Mouse (Mus musculus) limb, embryonic 10.5 days (tissue): ENCODE measurements around the gene Zfp94. TPM values are rescaled to one million over a fixed set of nuclear protein-coding genes. Genes with fewer than 3 reads are reported as not detected.
A peak's percentile ranks its signal among the peaks of the same experiment; 100 is the strongest.

Source experiments
- DNase-seq: peaks from one replicate; pipeline ENCODE4 v3.0.0-alpha.2; 2017; ENCODE audit warnings: low spot score
- H3K27ac ChIP-seq: fragments of 300-500 bp; sonication (generic); 2 replicates; pipeline ENCODE4 v1.5.1; 2016; ENCODE audit warnings: mild to moderate bottlenecking
- H3K27me3 ChIP-seq: fragments of 300-500 bp; sonication (generic); 2 replicates; pipeline ENCODE4 v1.6.1; 2016; ENCODE audit warnings: low read depth, mild to moderate bottlenecking; ENCODE audit not compliant: poor library complexity, severe bottlenecking
- H3K36me3 ChIP-seq: fragments of 300-500 bp; sonication (generic); 2 replicates; pipeline ENCODE4 v1.6.1; 2016; ENCODE audit warnings: mild to moderate bottlenecking, moderate library complexity
- H3K4me1 ChIP-seq: fragments of 300-500 bp; sonication (generic); 2 replicates; pipeline ENCODE4 v1.6.1; 2016
- H3K4me3 ChIP-seq: fragments of 300-500 bp; sonication (generic); 2 replicates; pipeline ENCODE4 v1.5.1; 2016; ENCODE audit warnings: mild to moderate bottlenecking, moderate library complexity
- H3K9me3 ChIP-seq: fragments of 300-500 bp; sonication (generic); replicated peaks from 2 replicates; pipeline ENCODE4 v1.6.1; 2016; ENCODE audit warnings: mild to moderate bottlenecking
- WGBS: fragments of 180-500 bp; shearing (Covaris S2); methylation state at CpG from one replicate; pipeline ENCODE4 v1.1.7; 2016; 5-methylcytosine and 5-hydroxymethylcytosine counted together
- polyA plus RNA-seq: library from polyadenylated mRNA; unstranded; fragments of >200 nt; fragmentation: Nextera tagmentation; extraction: Ambion mirVana; gene quantifications from 2 replicates; pipeline ENCODE4 v1.2.1, GENCODE M21; 2016

Gene Zfp94
- polyA plus RNA-seq = 12.1 and 15.9 TPM in 2 replicates

GRCm38 (mm10) chr7:24316567-24317092 lies at the start of gene Zfp94:
Gene Zfp94 (minus strand): TSS chr7:24316666.
- WGBS = 1% methylated on average over 33 of the region's 33 CpGs
- Histone ChIP-seq H3K4me1 (peaks cover 8% of the 10 kb centered on the region; the same call in 1 of the 2 replicates), H3K36me3 (peaks cover 17% of the 10 kb centered on the region), H3K27ac (peak within 1 kb of the TSS; percentile 90), H3K27me3 (no peaks in the 10 kb centered on the region), H3K4me3 (peak within 1 kb of the TSS; percentile 65), H3K9me3 (no peaks in the 10 kb centered on the region)
- peak; percentile 93 for DNase-seq

- Histone ChIP-seq H3K9me3 (no peaks in the 10 kb centered on the region; the same call in 1 of the 2 replicates), H3K27me3 (peaks cover 10% of the 10 kb centered on the region), H3K4me3 (no peak overlapping the region), H3K4me1 (peaks cover 10% of the 10 kb centered on the region), H3K36me3 (0 out of 2 replicates have a peak, but pooled peaks cover 2% of the 10 kb centered on the region), H3K27ac (0 out of 2 replicates have a peak overlapping the region, but pooled peaks have one; percentile 44)
- 80% methylated on average over 5 of the region's 5 CpGs for WGBS
- no peak for DNase-seq
Measured at GRCm38 (mm10) chr7:24365258-24366014, 49.0 kb upstream of the Zfp94 start.

- no peaks in the 10 kb centered on the region; the same call in 1 of the 2 replicates for H3K9me3 ChIP-seq
- 0 out of 2 replicates have a peak, but pooled peaks cover 4% of the 10 kb centered on the region for H3K27me3 ChIP-seq
- H3K4me3 ChIP-seq = no peak overlapping the region
- H3K27ac ChIP-seq = 0 out of 2 replicates have a peak overlapping the region, but pooled peaks have one; percentile 44
- WGBS = 24% methylated on average over 10 of the region's 10 CpGs
- H3K36me3 ChIP-seq = 0 out of 2 replicates have a peak, but pooled peaks cover 2% of the 10 kb centered on the region
- DNase-seq = peak; percentile 90
- H3K4me1 ChIP-seq = peaks cover 5% of the 10 kb centered on the region; the same call in 1 of the 2 replicates
Measured at GRCm38 (mm10) chr7:24364827-24365226, 48.4 kb upstream of the Zfp94 start.

GRCm38 (mm10) chr7:24363228-24363627 lies 46.8 kb upstream of the Zfp94 start:
- no peaks in the 10 kb centered on the region for H3K4me1 ChIP-seq
- no peak overlapping the region for H3K27ac ChIP-seq
- DNase-seq = no peak
- H3K27me3 ChIP-seq = 0 out of 2 replicates have a peak, but pooled peaks cover 4% of the 10 kb centered on the region
- no peaks in the 10 kb centered on the region; the same call in 1 of the 2 replicates for H3K9me3 ChIP-seq
- no peak overlapping the region for H3K4me3 ChIP-seq
- 24% methylated on average over 7 of the region's 7 CpGs for WGBS
- H3K36me3 ChIP-seq = 0 out of 2 replicates have a peak, but pooled peaks cover 2% of the 10 kb centered on the region

GRCm38 (mm10) chr7:24361001-24361400 lies 44.5 kb upstream of the Zfp94 start:
- H3K36me3 ChIP-seq = 0 out of 2 replicates have a peak, but pooled peaks cover 2% of the 10 kb centered on the region
- 0 out of 2 replicates have a peak, but pooled peaks cover 4% of the 10 kb centered on the region for H3K27me3 ChIP-seq
- no peaks in the 10 kb centered on the region; the same call in 1 of the 2 replicates for H3K9me3 ChIP-seq
- H3K4me3 ChIP-seq = no peak overlapping the region
- H3K27ac ChIP-seq = no peak overlapping the region
- no peak for DNase-seq
- 69% methylated on average over 4 of the region's 4 CpGs for WGBS
- H3K4me1 ChIP-seq = no peaks in the 10 kb centered on the region

GRCm38 (mm10) chr7:24359269-24359668 lies 42.8 kb upstream of the Zfp94 start:
- 28% methylated on average over 9 of the region's 9 CpGs for WGBS
- Histone ChIP-seq H3K4me1 (no peaks in the 10 kb centered on the region), H3K27ac (no peak overlapping the region), H3K9me3 (no peaks in the 10 kb centered on the region; the same call in 1 of the 2 replicates), H3K4me3 (no peak overlapping the region), H3K27me3 (0 out of 2 replicates have a peak, but pooled peaks cover 4% of the 10 kb centered on the region), H3K36me3 (0 out of 2 replicates have a peak, but pooled peaks cover 2% of the 10 kb centered on the region)
- peak; percentile 82 for DNase-seq

GRCm38 (mm10) chr7:24357899-24358298 lies 41.4 kb upstream of the Zfp94 start:
- no peak overlapping the region for H3K4me3 ChIP-seq
- 0 out of 2 replicates have a peak, but pooled peaks cover 2% of the 10 kb centered on the region for H3K36me3 ChIP-seq
- H3K27me3 ChIP-seq = peaks cover 7% of the 10 kb centered on the region; the same call in 1 of the 2 replicates
- 43% methylated on average over 4 of the region's 4 CpGs for WGBS
- H3K4me1 ChIP-seq = no peaks in the 10 kb centered on the region
- H3K27ac ChIP-seq = no peak overlapping the region
- no peak for DNase-seq
- H3K9me3 ChIP-seq = no peaks in the 10 kb centered on the region; the same call in 1 of the 2 replicates

GRCm38 (mm10) chr7:24356081-24356480 lies 39.6 kb upstream of the Zfp94 start:
- no peaks in the 10 kb centered on the region for H3K4me1 ChIP-seq
- WGBS = 81% methylated on average over 10 of the region's 10 CpGs
- H3K4me3 ChIP-seq = no peak overlapping the region
- no peaks in the 10 kb centered on the region for H3K9me3 ChIP-seq
- H3K27me3 ChIP-seq = peaks cover 9% of the 10 kb centered on the region; the same call in 1 of the 2 replicates
- no peaks in the 10 kb centered on the region for H3K36me3 ChIP-seq
- DNase-seq = no peak
- no peak overlapping the region for H3K27ac ChIP-seq

GRCm38 (mm10) chr7:24355646-24356045 lies 39.2 kb upstream of the Zfp94 start:
- Histone ChIP-seq H3K27ac (no peak overlapping the region), H3K27me3 (peaks cover 9% of the 10 kb centered on the region; the same call in 1 of the 2 replicates), H3K36me3 (no peaks in the 10 kb centered on the region), H3K9me3 (no peaks in the 10 kb centered on the region), H3K4me1 (no peaks in the 10 kb centered on the region), H3K4me3 (no peak overlapping the region)
- no peak for DNase-seq
- WGBS = 82% methylated on average over 6 of the region's 6 CpGs

GRCm38 (mm10) chr7:24348896-24349295 lies 32.4 kb upstream of the Zfp94 start, which contains the start of gene Lypd5:
Gene Lypd5 (plus strand): TSS chr7:24349196.
- no peak within 1 kb of the TSS for H3K4me3 ChIP-seq

GRCm38 (mm10) chr7:24346444-24346843 lies 30.0 kb upstream of the Zfp94 start:
- Histone ChIP-seq H3K4me1 (no peaks in the 10 kb centered on the region), H3K4me3 (no peak overlapping the region), H3K9me3 (no peaks in the 10 kb centered on the region), H3K36me3 (no peaks in the 10 kb centered on the region), H3K27me3 (no peaks in the 10 kb centered on the region), H3K27ac (no peak overlapping the region)
- 73% methylated on average over 5 of the region's 5 CpGs for WGBS
- DNase-seq = no peak

More at GRCm38 (mm10) chr7:24348896-24349295, 32.4 kb upstream of the Zfp94 start, which contains the start of gene Lypd5:
- Histone ChIP-seq H3K4me1 (no peaks in the 10 kb centered on the region), H3K27ac (no peak within 1 kb of the TSS), H3K36me3 (no peaks in the 10 kb centered on the region), H3K27me3 (peaks cover 9% of the 10 kb centered on the region; the same call in 1 of the 2 replicates), H3K9me3 (no peaks in the 10 kb centered on the region)
- WGBS = 48% methylated on average over 6 of the region's 6 CpGs
- no peak for DNase-seq

- DNase-seq = no peak
- H3K4me3 ChIP-seq = no peak overlapping the region
- no peaks in the 10 kb centered on the region for H3K27me3 ChIP-seq
- 80% methylated on average over 7 of the region's 7 CpGs for WGBS
- H3K9me3 ChIP-seq = no peaks in the 10 kb centered on the region
- no peak overlapping the region for H3K27ac ChIP-seq
- H3K36me3 ChIP-seq = no peaks in the 10 kb centered on the region
- H3K4me1 ChIP-seq = no peaks in the 10 kb centered on the region
Measured at GRCm38 (mm10) chr7:24343701-24344272, 27.3 kb upstream of the Zfp94 start.
